Mouse (Mus musculus) forelimb bud, embryonic 11.5 days (tissue): ENCODE measurements around the gene Sorcs3.
A peak's percentile ranks its signal among the peaks of the same experiment; 100 is the strongest.

ENCODE experiments used
- DNase-seq: peaks from one replicate; pipeline ENCODE4 v3.0.0-alpha.2; 2012; ENCODE audit warnings: low read depth, low spot score

Sorcs3 gene

DNA sequence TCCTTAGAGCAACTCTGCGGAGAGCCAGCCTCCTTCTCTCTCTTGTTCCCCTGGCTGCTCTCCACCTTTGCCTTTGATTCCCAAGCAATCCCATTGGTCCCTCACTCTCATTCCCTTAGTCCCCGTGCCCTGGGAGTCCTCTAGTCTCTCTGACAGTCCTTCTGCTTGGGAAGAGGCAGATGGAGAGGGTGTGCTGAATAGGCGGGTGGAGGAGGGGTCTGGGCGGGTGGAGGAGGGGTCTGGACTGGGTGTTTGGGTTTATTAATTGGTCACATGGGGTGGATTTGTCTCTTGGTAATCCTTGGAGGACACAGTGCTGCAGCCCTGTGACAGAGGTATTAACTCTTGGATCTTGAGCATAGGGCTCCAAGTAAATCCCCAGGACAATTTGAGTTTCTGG lies 77.4 kb downstream of the Sorcs3 start:
- DNase-seq: no peak

DNA sequence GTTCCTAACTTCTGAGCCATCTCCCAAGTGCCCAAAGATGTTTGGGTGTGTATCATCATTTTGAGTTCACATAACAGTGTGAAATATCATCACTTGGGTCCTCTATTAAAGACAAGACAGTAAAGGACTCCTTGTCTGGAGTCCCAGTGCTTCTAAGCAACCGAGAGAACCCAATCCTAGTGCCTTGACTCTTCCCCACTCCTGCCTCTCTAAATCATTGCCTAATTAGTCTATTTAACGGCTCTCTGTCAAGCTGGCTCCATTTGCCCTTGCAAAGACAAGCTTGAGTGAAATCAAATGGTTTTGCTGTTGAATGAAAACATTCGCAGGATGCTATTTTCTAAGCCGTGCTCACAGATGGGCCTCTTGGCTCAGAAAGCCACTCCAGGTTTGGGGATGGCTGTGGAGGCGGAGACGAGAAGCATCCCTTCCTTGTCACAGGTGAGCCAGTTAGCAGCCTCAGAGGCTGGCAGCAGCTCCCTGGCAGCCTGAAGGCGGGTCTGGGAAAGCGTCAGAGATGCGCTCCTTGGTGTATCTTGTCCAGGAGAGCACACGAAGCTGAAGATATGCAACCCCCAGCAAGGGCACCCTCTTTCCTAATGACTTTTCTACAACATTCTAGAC lies 79.9 kb downstream of the Sorcs3 start:
- no peak for DNase-seq

DNA sequence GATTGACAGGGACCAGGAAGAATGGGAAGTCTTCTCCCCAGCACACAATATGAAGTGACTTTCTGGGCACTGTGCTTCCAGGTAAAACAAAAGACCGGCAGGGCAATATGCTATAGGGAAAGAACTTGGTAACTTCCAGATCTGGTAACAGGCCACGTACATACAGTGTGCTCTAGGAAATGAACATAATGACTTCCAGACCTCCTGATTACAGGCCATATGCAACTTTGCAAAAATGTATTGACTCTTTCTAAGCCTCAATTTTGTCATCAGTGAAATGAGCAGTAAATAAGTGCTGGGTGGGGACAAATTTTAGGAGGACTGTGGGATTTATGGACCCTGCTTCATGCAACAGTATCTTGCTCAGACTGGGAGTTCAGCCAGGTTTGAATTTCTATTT lies 88.4 kb downstream of the Sorcs3 start:
- peak; percentile 13 for DNase-seq

DNA sequence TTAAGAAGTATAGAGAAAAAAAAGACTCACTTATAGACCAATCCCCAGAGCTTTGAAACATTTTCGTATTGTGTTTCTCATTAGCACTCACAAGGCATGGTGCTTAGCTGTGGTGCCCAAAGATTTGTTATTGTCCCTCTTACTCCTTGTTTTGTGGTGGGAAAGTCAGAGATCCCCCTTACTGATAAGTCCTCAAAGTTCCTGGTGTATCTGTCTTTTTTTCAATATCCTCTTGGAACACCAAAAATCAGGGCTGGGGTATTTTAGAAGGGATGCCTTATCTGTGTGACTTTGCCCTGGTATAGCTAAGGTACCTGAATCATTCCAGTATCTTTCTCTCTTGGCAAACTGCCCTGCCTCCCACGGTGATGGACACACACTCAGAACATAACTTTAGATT lies 92.6 kb downstream of the Sorcs3 start:
- no peak for DNase-seq

DNA sequence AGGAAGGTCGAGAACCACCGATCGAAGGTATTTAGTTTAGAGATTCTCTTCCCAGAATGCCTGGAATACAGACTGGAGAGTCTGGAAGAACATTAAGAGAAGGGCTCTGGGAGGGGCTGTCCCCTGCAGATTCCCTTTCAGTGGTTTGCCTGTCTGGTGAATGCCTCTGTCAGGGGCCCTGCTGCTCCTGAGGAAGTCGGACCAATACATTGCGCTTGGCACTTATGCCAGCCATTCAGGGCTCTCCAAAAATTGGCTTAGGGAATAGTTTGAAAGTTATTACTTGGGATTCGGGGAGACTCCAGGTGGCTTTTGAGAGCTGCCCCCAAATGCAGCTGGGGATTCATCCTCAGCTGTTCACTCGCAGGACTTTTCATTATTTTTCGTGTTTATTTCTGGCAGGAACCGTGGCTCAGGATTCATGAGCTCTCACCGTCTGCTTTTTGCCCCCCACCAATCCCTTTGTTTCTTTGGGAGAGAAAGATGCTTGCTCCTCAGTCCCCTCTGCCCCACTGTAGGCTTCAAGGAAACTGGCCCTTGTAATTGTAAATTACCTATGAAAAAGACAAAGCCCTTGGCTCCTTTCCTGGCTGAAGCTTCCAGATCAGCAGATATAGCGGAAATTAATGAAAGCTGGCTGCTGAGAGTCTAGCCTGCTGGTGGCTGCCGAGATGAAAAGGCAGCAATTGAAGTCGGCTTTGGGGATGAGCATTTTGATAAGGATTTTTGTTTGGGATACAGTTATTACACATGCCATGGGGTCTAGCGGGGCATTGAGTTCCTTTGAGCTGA lies 94.8 kb downstream of the Sorcs3 start:
- no peak for DNase-seq

DNA sequence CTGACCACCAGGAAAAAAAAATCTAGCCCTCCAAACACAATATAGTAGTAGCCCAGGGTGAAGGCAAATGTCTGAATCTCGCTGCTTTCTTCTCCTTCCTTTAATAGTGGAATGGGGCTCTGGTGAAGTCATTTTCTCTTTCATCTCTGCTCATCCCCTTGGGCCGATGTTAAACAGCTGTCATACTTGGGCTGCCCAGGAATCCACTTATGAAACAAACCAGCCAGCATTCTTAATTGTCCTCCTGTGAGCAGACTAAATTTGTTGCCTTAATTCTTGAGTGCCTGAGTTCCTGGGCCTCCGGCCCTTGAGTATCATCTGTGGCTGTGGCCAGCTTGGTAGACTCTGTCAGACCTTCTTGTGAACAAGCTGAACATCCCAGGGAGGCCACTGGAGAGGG lies 95.5 kb downstream of the Sorcs3 start:
- DNase-seq: no peak

DNA sequence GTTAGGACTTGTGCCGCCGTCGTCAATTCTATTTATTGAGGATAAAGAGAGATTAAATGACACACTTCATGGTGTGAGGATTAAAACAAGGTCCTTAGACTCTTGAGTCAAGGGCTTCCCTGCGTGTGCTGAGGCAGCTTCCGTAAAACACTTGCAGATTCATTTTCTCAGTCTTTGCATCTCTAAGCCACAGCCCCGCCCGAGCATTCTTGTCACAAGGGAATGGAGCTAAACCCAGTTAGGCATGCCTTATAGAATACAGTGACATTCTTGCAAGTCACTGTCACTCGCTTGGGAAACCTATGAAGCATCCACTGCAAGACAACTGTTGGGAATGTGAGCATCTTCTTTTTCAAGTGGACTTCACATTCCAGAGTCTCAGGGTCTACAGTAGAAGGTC lies 102.5 kb downstream of the Sorcs3 start:
- no peak for DNase-seq

DNA sequence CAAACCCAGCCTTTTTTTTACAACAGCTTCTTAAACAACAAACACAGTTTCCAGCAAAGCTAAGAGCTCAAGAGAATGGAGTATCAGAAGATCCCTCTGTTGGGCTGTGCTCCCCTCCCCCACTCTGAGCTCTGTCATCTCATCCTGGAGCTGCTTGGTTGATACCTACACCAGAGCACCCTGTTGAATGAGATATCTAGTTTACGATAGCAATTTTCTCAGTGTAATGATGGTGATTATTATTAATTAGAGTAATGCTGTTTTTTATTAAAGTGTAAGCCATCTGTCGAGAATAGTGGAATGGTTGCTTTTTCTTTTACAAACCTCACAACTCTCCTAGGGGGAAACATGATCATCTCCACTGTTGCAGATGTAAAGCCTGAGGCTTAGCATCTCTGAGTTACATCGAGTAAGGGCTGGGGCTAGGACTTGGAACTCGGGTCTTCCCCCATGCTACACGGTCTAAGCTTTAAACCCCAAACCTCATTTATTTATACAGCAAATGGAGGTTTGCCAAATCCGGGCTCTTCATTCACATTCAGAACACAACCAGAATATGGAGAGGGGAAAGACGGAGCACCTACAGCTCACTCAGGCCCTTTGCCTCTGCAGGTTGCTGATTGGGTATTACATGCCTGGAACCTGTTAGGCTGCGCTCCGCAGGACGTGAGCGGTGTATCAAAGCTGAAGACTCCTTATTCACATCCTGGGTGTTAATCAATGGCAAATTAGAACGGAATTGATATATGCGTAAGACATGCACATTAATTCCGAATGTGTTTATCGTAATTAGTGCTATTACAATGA lies 103.9 kb downstream of the Sorcs3 start:
- DNase-seq: no peak

DNA sequence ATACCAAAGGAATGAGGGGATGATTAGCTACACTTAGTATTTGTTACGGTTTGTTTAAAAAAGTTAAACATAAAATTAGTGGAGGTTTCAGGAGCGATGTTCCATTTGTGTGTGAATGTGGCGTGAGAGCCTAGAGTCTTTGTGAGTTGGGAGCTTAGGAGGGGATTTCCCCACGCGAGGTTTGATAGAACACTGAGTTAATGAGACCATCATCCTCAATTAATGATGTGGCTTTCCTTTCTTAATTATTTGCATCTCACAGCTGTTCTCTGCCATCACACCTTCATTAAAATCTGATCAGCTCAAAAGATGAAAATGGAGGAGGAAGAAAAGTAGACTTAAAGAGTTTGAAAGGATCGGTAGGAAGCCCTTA lies 104.5 kb downstream of the Sorcs3 start:
- DNase-seq: no peak

DNA sequence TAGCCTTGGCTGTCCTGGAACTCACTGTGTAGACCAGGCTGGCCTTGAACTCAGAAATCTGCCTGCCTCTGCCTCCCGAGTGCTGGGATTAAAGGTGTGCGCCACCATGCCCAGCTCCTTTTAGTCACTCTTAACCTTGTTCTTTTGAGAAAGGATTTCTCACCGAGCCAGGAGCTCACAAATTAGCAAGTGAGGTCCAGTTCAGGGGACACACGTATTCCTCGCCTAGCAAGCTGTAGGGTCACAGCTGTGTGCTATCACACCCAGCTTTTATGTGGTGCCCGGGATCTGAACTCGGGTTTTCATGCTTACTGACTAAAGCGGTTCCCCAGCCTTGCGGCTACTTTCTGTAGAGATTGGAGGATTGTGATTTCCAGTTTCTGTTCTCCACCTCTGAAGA lies 108.0 kb downstream of the Sorcs3 start:
- DNase-seq: no peak

DNA sequence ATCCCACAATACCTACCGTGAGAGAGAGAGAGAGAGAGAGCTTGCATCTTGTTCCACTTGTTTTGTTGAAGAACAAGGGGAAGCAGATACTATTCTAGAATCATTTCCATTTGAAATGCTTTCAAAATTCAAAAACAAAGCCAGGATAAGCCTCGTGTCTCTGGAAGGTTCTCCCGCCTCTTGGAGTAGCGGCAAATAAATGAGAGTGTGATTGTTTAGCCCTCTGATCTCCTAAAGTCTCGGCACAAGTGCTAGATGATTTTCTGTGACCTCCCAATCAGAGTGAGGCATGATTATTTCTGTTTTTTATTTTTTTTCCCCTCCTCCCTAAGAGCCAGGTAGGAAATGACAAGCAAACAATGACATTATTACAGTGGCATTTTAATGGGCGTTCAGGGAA lies 121.3 kb downstream of the Sorcs3 start:
- DNase-seq: no peak

DNA sequence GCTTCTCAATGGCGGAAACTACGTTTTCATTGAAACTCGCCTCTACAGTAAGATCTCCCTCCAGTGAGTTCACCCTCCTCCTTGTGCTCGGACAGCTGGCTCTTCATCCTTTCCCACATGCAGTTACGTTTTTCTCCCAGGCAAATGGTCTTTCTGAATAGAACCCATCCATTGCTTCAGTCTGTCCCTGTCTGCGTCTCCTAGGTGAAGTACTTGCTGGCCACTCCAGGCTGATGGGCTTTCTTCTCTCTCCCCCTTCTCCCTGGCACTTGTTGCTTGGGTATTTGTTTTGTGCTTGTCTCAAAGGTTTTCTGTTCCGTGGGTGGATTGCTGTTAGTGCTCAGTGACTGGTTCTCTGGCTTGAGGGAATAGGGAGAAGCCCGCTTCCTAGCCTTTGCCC lies 122.3 kb downstream of the Sorcs3 start:
- DNase-seq: no peak

DNA sequence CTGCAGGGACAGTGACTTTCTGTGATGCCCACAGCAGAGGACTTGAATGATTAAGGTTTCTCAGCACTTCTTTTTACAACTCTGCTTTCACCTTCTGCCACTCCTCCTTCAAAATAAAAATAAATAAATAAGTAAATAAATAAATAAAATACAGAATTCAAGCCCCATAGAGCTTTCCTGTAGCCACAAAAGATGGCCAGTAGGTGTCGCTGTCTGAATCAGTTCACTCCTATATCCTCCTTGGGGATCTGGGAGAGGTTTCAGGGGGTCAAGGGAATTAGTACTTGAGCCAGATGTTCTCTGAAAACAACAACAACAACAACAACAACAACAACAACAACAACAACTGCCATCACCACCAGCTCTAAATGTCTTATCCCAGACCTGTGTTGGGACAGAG lies 125.8 kb downstream of the Sorcs3 start:
- DNase-seq: no peak

DNA sequence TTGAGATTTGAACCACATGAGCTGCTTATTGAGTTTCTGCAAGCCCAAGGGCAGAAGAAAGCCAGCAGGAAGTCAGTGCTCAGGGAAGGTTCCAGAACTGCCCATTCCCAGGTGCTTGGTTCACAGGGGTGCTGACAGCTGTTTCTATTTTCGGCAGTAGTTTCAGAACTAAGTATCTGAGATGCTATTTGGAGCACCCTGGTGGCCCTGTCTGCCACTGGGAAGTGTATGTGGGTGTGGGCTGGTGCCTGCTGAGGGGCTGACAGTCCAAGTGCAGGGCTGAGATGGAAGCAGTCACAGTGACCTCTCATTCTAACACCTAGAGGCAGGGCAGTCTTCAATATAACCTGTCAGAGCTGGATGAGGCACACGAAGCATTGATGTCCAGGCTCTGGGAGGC lies 127.3 kb downstream of the Sorcs3 start:
- no peak for DNase-seq

DNA sequence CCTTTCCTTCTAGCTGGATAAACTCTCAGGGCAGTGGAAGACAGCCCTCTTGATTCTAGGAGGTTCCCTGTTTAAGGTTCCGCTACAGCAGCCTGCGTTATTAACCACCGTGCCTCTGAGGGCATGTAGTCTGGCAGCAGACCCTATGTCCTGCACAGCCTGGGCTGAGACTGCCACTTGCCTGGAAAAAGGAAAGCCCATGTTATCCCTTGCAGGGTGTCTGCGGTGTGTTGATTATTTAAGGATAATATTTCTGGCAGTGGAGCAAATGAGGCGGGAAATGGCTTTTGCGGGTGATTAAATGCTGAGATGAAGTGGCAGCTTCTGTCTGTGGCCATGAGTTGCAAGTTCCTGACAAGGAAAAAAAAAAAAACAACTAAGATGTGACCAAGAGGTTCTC lies 131.6 kb downstream of the Sorcs3 start:
- DNase-seq: no peak

DNA sequence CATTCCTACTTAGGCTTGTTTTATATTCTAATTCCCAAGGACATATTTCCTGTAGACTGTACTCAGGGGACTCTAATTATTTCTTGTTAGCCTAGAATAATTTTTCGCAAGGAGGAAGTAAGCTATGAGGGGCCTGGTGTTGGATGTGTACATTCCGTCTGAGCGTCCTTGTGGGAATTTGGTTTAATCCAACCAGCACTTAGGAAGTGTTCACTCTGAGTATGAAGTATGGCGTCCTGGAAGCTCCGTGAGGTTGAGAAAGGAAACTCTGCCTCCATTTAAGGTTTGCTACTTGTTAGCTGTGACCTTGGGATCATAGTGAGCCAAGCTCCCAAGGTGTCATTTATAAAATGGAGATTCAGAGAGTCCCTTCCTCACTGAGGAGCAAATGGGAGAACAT lies 132.3 kb downstream of the Sorcs3 start:
- DNase-seq: no peak

DNA sequence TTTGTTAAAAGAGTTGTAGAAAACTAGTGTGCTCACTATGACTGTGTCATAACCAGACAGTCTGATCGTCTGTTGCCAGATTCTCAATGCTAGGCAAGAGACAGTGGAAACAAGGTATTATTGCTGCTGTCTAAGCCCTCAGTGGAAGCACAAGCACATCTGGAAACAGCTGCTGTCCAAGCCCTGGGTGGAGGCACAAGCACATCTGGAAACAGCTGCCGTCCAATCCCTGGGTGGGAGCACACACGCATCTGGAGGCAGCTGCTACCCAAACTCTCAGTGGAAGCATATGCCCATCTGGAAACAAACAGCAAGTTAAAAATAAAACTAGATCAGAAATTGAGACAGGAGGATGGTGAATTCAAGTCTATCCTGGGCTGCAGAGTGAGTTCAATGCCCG lies 136.9 kb downstream of the Sorcs3 start:
- peak; percentile 68 for DNase-seq

DNA sequence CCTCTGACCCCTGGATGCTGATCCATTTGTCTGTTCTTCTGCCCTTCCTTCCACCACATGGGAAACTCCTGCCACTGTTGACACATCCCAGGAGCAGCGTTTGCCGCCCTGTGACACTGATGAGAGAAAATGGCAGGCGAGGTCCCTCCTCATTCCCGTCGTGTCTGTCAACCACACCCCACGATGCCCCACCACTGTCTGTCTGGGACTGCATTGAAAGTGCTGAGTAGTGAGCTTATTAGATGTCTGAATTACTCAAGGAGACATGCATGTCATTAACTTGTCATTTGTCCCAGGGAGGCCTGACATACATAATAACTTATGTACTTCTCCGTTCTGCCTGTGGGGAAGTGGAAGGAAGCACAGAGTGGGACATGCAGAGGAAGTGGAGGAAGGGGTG lies 137.6 kb downstream of the Sorcs3 start:
- DNase-seq: no peak

DNA sequence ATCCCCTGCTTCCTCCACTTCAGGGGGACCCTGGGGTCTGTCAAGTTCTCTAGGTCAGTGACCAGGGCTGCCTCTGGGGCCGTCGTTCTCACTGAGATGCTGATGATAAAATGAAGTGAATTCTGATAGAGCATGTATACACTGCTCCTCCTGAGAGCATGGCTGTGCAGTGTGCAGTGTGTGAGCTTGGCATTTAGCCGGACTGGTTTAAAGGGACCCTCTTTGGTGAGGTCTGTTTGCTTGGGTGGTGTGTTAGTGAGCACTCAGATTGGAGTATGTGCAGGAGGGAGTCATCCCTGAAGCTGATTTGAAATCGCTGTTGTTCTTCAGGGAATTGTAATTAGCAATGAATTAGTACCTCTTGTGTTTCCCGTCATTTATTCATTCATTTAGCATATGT lies 141.3 kb downstream of the Sorcs3 start:
- DNase-seq: no peak

DNA sequence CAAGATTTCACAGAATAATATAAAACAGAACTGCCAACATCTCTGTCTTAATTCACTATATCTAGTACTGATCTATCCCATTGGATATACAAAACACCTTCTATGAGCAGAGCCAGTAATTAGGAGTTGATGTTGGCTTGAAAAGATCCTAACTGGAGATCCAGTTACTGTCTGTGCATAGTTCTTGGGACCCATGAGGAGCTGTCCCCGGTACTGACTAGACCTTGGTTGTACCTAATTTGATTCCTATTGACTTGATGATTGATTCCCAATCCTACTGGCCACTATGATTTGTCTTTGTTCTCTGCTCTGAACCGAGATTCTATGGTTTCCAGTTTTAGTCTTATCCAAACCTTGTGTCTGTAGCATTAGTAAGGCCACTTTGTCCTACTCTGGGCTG lies 151.0 kb downstream of the Sorcs3 start:
- peak; percentile 12 for DNase-seq

DNA sequence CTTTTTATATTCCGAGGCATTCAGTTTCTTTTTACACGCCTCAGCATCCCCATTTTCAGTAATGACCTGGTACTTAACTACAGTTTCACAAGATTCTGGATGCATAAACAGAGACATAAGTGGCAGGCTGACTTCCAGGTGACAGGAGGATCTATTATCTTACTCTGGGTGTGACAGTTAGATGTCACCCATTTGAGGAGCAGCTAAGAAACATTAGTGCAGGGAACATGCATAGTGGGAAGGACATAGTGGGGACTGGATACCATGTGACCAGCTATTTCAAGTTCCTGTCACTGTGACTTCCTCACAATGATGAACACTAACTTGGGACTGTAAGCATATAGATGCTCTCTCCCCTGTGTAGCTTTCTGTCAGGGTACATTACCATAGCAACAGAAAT lies 156.3 kb downstream of the Sorcs3 start:
- DNase-seq: no peak

DNA sequence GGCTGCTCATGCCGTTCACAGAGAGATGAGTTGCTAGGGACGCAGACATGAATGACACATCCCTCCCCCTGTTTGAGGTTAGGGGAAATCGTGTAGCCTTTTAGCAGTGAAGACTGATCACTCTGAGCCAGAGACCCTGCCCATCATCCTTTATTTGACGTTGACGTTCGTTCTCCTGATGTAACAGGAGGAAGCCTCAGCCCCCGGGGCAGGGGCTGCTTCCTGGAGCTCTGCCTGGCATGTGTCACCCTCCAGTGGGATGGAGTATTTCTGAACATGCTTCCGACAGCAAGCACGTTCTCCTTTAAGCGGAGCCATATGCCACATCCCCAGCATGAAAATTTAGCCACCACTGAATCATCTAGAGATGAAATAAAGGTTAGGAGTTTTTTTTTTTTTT lies 162.2 kb downstream of the Sorcs3 start:
- no peak for DNase-seq

DNA sequence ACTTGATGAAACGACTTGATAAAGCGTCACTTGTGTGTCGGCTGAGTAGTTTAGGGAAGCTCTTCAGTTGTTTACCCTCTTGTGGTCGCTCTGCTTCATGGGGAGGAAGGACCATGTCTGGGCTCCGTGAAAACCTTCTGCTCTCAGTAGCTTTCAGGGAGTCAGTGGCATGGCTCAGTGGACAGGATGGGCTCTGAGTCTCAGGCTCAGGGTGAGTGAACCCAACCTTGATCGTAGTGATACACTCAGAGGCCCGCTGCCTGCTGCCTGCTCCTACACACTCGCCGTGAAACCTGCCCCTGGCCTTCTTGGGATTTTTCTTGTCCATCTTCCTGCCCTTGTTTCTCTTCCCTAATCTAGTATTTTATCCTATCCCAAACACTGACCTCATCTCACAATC lies 166.0 kb downstream of the Sorcs3 start:
- DNase-seq: no peak
